Mouse (Mus musculus) urinary bladder, postnatal 14 days (tissue): ENCODE data around the gene Dda1.
A peak's percentile ranks its signal among the peaks of the same experiment; 100 is the strongest.

Source experiments
- DNase-seq: peaks from one replicate; pipeline ENCODE4 v3.0.0; 2021; ENCODE audit warnings: low spot score

Dda1 gene

DNA sequence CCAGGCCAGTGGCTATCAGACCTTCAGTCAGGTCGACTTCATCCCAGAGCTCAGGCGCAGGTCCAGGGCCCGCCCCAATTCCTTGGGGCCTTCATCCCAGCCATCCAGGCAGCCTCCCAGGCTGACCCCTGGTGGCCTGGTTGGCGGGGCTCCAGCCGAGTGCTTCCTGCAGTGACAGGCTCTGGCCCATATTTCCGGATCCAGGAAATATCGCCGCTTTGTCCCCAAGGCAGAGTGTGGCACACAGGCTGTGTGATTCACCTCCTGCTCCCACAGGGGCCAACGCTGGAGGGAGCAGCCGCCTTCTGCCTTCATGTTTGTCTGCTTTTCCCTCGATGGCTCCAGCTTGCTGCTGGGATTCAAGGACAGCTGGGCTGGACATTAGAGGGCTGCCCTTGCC, 27.5 kb downstream of the Dda1 start:
- DNase-seq, result peak; percentile 84

DNA sequence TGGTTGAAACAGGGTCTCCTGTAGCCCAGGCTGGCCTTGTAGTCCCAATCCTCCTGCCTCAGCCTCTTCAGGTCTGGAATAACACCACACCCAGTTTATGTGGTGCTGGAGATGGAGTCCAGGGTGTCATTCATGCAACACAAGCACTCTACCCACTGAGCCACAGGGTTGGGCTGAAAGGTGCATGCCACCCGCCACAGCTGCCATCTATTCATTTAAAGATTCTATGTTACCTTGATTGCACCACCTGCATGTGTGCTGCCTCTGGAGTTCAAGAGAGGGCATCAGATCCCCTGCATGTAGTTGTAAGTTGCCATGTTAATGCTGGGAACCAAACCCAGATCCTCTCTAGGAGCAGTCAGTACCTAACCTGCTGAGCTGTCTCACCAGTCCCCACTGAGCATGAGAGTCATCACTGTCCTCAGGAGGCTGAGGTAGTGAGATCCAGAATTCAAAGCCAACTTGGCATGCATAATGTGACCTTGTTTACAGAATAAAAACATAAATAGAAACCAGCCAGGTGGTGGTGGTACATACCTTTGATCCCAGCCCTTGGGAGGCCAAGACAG, 28.2 kb downstream of the Dda1 start:
- no peak for DNase-seq

DNA sequence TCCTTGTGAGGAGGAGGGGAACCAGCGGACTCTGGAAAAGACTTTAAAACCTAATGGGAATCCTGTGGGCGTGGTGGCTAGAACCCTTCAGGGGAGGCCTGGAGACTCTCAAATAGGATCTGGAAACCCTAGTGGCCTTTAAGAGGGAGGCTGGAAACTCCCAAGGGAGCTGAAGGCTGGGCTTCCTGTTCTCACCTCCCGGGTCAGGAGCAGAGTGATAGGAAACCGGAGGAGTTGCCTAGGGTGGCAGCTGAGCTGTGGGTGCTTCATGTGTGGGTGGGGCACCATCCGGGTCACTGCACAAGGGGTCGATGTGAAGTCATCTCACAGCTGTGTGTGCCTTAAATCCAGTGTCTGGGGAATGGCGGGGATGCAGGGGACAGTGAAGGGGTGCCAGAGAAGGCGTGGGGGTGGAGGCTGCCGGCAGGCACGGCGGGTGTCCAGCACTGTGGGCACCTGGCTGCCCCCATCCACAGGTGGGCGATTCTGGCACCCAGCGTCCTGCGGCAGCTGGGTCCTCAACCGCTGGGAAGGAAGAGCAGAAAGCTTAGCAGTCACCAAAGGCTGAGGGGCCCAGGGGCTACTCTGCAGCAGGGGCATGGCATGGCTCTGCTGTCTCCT, 29.0 kb downstream of the Dda1 start:
- DNase-seq, result no peak

DNA sequence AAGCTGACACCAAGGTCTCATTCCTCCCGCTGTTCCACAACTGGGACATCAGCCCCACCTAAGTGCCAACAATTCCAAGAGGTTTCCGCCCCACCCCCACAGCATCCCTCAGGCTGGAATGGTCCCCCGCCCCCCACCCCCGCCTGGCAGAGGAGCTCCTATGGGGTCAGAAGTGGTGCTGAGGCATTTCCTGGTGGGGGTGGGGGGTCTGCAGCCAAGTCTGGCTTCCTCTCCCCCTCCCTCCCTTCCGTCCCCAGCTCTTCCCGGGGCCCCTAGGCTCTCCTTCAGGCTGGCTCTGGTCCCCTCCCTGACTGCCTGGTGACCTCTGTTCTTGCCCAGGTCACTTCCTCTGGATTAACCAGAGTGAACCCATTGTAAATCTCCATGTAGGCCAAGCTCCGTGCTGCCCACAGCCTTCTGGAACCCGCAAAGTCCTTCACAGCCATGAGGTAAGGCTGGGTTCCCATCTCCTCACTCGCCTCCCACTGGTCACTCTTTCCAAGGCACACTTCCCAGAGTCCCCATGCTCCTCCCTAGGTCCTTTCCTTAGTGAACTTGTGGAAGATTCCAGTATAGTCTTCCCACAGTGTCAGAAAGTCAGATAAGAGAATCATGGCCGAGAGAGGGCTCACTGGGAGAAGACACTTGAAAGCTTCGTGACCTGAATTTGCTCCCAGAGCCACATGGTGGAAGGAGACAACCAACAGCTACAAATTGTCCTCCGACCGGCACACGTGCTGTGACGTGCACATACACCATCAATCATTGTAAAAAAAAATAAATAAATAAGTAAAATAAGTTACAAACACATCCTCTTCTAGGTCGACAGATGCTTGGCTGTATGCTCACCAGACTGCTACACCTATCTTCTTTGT, 30.1 kb downstream of the Dda1 start:
- DNase-seq, result no peak

DNA sequence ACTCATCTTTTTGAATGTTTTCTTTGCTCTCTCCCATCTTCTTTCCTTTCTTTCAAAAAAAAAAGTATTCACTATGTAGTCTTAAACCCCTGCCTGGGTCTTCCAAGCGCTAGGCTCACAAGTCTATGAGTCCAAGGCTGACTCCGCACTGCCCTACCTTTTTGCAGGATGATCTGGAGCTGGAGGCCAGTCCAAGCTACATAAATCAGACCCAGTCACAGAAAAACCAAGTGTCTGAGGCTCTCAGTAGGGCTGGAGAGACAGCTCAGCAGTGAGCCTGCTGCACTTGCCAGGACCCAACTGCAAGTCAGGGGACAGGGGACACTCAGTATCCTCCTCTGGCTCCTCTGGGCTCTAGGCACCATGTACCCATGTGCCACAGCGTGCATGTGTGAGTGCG, 35.4 kb downstream of the Dda1 start:
- no peak for DNase-seq

DNA sequence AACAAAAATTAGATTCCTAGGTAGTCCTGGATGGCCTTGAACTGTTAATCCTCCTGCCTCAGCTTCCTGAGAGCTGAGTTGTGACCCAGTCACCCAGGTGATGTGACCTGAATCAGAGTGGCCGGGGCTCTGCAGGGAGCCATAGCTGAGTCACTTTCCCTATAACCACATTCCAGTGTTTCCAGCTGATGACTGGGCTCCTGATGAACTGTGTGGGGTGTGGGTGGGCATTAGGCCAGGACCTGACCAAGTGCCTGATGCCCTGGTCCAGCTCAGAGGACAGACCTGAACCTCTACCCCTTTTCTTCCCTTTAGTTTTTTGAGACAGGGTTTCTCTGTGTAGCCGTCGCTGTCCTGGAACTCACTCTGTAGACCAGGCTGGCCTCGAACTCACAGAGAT, 36.3 kb downstream of the Dda1 start:
- DNase-seq, result no peak

DNA sequence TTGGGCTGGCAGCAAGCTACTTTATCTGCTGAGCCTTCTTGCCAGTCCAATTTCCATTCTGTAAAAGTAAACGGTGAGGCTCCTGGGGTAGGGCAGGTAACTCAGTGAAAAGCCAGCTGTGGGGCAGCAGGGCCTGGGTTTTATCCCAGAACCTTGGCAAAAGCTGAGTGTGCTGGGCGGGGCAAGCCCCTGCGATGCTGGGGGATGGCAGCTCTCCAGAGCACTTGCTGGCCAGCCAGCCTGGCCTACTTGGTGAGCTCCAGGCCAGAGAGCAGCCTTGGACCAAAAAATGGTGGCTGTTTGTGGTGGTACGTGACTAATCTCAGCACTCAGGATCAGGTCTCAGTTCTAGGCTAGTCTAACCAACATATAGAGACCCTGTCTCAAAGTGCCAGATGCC, 37.0 kb downstream of the Dda1 start:
- DNase-seq, result no peak

DNA sequence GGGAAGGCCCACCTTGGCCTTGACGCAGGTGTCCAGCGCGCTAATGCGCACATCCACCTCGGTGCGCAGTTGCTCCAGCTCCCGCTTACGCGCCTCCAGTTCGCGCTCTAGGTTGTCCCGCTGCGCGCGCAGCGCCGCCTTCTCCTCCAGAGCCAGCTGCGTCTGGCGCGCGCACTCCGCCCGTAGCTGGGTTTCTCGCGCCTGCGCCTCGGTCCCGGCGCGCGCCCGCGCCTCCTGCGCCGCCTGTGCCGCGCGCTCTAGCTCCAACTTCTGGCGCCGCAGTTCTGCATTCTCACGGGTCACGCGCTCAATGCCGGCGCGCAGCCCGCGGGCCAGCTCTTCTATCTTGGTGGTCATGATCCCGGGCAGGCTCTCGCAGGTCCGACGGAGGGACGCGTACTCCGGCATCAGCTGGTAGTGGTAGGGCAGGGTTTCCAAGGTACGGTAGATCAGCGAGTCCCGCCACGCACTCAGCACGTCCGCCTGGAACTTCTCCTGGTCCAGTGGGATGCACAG, 38.6 kb downstream of the Dda1 start:
- peak; percentile 68 for DNase-seq

DNA sequence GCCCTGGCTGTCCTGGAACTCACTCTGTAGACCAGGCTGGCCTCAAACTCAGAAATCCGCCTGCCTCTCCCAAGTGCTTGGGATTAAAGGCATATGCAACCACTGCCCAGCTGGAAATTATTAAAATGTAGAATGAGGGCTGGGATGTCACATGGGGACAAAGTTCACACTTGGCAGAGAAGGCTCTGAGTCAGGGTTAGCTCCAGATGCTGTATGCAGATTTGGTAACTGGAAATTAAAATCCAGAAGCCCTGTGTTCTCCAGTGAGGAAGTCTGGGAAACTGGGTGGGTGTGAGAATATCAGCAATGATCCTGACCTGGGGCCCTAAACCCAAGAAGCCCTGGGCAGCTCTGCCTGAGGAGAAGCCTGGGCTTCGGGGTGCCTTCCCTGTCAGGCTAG, 40.3 kb downstream of the Dda1 start:
- DNase-seq, result no peak

DNA sequence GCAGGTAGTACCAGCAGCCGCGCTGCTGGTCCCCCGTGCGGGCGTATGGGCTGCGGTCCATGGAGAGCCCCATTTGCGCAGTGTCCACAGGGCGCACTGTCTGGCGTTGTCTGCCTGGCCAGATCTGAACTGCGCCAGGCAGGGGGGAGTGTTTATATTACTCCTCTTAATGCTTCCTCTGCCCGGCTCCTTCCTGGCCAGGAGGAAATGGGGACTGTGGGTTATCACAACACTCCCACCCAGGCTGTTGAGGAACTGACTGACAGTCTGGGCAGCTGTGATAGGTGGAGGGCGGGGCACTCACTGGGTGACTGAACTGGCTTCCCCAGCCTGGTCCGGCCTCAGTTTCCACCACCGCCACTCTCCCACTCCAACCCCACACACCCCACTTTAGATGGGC, 42.6 kb downstream of the Dda1 start, which contains the start of gene Plvap:
Plvap (minus strand) TSS at position 109 of the 400 bp plus-strand sequence.
- DNase-seq, result no peak

DNA sequence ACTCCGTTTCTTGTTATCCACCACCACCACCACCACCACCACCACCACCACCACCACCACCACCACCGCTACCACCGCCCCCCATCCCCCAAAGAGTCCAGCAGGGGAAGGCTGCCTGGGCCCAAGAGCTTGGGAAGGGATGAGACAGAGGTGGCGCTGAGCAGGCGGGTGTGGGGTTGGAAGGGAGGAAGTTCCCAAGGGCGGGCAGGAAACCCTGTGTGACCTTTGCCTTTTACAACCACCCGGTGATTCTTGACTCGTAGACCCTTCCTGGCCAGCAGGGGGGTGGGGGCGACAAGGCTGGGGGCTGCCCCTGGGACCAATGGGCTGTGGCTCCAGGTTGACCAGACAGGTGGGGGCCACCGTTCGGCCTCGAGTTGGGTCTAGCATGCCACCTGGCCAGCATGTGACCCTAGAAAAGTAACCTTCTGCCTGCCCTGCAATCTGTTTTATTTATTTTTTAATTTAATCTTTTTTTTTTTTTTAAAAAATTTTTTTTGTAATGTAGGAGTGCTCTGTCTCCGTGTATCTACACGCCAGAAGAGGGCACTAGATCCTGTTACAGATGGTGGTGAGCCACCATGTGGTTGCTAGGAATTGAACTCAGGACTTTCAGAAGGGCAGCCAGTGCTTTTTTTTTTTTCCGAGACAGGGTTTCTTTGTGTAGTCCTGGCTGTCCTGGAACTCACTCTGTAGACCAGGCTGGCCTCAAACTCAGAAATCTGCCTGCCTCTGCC, 44.2 kb downstream of the Dda1 start:
- no peak for DNase-seq

DNA sequence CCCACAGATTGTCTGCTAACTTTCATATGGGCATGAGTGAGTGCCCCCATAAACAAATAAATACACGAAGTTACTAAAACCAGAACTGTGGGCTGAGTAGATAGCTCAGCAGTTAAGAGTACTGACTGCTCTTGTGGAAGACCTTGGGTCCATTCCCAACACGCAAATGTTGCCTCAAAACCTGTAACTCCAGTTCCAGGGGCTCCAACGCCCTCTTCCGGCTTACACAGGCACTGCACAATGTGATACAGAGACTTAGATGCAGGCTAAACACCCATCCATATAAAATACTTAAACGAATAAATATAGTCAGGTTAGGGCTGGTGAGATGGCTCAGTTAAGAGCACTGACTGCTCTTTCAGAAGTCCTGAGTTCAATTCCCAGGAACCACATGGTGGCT, 46.0 kb downstream of the Dda1 start:
- no peak for DNase-seq

DNA sequence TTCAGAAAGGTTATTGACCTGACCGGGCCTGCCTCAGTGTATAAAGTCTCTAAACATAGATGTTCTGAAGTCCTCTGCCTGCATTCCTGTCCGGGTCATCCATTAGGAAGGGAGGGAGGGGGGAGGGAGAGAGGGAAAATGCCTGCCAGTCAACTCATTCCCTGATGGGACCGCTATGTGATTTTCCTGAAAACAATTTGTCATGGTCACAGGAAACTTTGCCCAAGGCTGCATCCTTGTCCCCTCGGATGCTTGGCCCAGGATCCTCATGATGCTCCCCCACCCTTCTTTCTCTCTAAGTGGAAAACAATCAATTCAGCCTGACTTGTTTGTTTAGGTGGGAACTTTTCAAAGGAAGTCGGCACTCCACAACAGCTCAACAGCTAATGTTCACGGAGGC, 47.8 kb downstream of the Dda1 start:
- DNase-seq, result no peak

DNA sequence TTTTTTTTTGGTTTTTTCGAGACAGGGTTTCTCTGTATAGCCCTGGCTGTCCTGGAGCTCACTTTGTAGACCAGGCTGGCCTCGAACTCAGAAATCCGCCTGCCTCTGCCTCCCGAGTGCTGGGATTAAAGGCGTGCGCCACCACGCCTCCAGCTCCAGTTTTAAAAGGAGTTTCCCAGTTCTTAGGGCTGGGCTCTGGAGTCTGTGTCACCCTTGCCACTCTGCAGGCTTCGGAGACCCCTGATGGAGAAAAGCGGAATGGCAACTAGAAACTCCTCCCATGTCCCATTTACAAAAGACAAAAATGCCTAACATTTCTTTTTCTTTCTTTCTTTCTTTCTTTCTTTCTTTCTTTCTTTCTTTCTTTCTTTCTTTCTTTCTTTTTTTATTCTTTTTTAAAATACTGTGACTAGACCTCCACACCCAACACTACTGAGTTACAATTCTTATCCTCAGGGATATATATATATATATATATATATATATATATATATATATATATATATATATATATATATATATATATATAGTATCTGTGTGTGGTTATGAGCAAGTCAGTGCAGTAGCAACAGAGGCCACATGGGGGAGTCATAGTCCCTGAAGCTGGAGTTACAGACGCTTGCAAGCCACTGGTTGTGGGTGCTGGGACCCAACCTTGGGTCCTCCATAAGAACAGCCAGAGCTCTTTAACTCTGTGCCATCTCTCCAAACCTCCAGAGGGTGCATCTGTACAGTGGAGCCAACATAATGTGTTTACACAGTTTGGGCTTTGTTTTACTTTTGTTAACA, 50.2 kb downstream of the Dda1 start:
- DNase-seq, result peak; percentile 67

DNA sequence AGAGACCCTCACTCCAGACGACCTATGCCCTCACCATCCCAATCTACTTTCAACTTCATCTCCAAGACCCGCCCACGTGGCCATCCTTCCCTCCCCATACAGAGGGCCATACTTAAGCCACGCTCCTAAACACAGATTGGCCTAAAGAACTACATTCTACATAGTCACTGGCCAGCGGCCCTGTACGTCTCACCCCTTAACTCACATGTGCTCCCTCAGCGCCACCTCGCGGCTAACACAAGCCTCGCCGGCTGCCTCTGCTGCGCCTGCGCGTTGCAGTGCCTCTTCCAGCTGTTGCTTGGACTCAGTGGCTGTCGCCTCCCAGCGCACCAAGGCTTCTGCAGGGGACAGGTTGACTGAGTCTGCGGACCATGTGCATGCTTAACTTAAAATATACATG, 52.6 kb downstream of the Dda1 start:
- peak; percentile 95 for DNase-seq

DNA sequence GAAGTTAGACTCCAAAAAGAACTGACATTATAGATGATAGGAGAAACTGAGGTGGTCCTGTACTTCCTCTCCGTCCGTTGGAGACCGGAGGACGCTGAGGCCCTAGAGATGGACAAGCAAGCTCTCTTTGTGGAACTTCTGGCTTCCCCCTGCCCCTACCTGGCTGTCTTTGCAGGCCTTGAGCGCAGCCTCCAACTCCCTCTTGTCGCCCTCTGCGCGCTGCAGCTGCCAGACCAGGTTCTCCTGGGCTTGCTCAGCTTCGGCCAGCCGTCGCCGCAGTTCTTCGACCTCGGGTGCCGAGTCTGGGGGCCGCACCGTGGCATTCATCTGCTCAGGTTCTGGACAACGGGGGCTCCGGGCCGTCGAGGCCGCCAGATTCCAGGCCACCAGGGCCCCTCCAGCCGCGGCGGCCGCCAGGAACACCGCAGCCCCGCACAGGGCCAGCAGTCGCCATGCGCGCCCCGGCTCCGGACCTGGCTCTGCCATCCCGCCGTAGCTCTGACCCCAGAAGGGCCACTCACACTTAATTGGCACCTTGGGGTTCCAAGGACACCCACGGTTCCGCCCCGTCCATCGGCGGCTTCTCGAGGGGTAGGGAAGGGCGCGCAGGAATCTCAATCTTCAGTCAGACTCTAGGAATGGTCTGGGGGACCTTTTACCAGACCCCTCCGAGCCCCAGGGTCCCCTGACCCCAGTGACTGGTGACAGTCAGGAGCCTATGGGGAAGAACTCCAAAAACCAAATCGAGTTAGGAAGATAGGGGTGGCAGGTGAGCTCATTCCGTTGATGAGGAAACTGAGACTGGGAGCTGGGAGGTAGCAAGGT, 56.4 kb downstream of the Dda1 start, which contains the start of gene Ccdc194:
Ccdc194 (minus strand) TSS at position 486 of the 825 bp plus-strand sequence.
- DNase-seq, result no peak
